Mouse (Mus musculus): ENCODE measurements around the gene Gm4922. TPM values are rescaled to one million over a fixed set of nuclear protein-coding genes. Genes with fewer than 3 reads are reported as not detected.

The Gm4922 gene
- total RNA-seq (2021) = not detected

- intact Hi-C loops (cut with DNase I) = no loop called here
- no peak for DNase-seq
Observed at GRCm38 (mm10) chr10:18786693-18787092, at the start of gene Gm4922. TSS of gene Gm4922 (minus strand) at chr10:18786793.

GRCm38 (mm10) chr10:18835684-18836479, 49.3 kb upstream of the Gm4922 start:
- intact Hi-C loops (cut with DNase I) = loop anchor here (1.0 kb wide), 1 partner anchor 68 kb away; no protein-coding TSS in a partner anchor
- peak; percentile 28 to 42 for DNase-seq

- intact Hi-C loops (cut with DNase I) = no loop called here
Observed at GRCm38 (mm10) chr10:18834389-18834788, 47.8 kb upstream of the Gm4922 start.

GRCm38 (mm10) chr10:18831823-18832222, 45.2 kb upstream of the Gm4922 start:
- intact Hi-C loops (cut with DNase I) = no loop called here
- no peak for DNase-seq

More at GRCm38 (mm10) chr10:18834389-18834788, 47.8 kb upstream of the Gm4922 start:
- DNase-seq = no peak

GRCm38 (mm10) chr10:18830359-18830758, 43.8 kb upstream of the Gm4922 start:
- intact Hi-C loops (cut with DNase I) = no loop called here
- DNase-seq = no peak

- intact Hi-C loops (cut with DNase I) = loop anchor here (5.0 kb wide), 1 partner anchor 66 kb away; no protein-coding TSS in a partner anchor
- no peak for DNase-seq
Observed at GRCm38 (mm10) chr10:18827936-18828335, 41.3 kb upstream of the Gm4922 start.

GRCm38 (mm10) chr10:18826107-18826506, 39.5 kb upstream of the Gm4922 start:
- no peak for DNase-seq
- intact Hi-C loops (cut with DNase I) = loop anchor here (5.0 kb wide), 1 partner anchor 64 kb away; no protein-coding TSS in a partner anchor

- DNase-seq = no peak
- intact Hi-C loops (cut with DNase I) = loop anchor here (5.0 kb wide), 1 partner anchor 63 kb away; no protein-coding TSS in a partner anchor
Observed at GRCm38 (mm10) chr10:18825143-18825542, 38.5 kb upstream of the Gm4922 start.

GRCm38 (mm10) chr10:18816560-18816959, 30.0 kb upstream of the Gm4922 start:
- peak; percentile 49 to 58 for DNase-seq
- intact Hi-C loops (cut with DNase I) = no loop called here

- intact Hi-C loops (cut with DNase I) = no loop called here
Observed at GRCm38 (mm10) chr10:18811751-18812150, 25.2 kb upstream of the Gm4922 start.

GRCm38 (mm10) chr10:18790063-18790462, 3.5 kb upstream of the Gm4922 start:
- intact Hi-C loops (cut with DNase I) = no loop called here
- DNase-seq = no peak

More at GRCm38 (mm10) chr10:18811751-18812150, 25.2 kb upstream of the Gm4922 start:
- DNase-seq = no peak

GRCm38 (mm10) chr10:18788601-18789000, 2.0 kb upstream of the Gm4922 start:
- no peak for DNase-seq
- intact Hi-C loops (cut with DNase I) = no loop called here

GRCm38 (mm10) chr10:18777546-18777945, 9.0 kb downstream of the Gm4922 start:
- intact Hi-C loops (cut with DNase I) = no loop called here
- DNase-seq = no peak

- intact Hi-C loops (cut with DNase I) = no loop called here
Observed at GRCm38 (mm10) chr10:18772537-18773179, 13.9 kb downstream of the Gm4922 start.

GRCm38 (mm10) chr10:18769909-18770308, 16.7 kb downstream of the Gm4922 start:
- intact Hi-C loops (cut with DNase I) = no loop called here
- no peak for DNase-seq

More at GRCm38 (mm10) chr10:18772537-18773179, 13.9 kb downstream of the Gm4922 start:
- peak in 1 of 2 experiments; percentile 4 for DNase-seq

- intact Hi-C loops (cut with DNase I) = loop anchor here (2.0 to 5.0 kb wide), 3 partner anchors 67 to 145 kb away; no protein-coding TSS in a partner anchor
- DNase-seq = peak; percentile 30 to 54
Observed at GRCm38 (mm10) chr10:18760241-18760640, 26.4 kb downstream of the Gm4922 start.

GRCm38 (mm10) chr10:18750057-18750456, 36.5 kb downstream of the Gm4922 start:
- no peak for DNase-seq
- intact Hi-C loops (cut with DNase I) = no loop called here

GRCm38 (mm10) chr10:18743286-18744142, 43.1 kb downstream of the Gm4922 start, which contains the start of gene Arfgef3:
TSS of gene Arfgef3 (minus strand) at chr10:18743949.
- intact Hi-C loops (cut with DNase I) = no loop called here
- DNase-seq = peak; percentile 31 to 51

GRCm38 (mm10) chr10:18742086-18742485, 44.5 kb downstream of the Gm4922 start:
- no peak for DNase-seq
- intact Hi-C loops (cut with DNase I) = no loop called here

GRCm38 (mm10) chr10:18741024-18741423, 45.6 kb downstream of the Gm4922 start:
- no peak for DNase-seq
- intact Hi-C loops (cut with DNase I) = no loop called here
